Mouse (Mus musculus): ENCODE data around the gene Medag. TPM values are rescaled to one million over a fixed set of nuclear protein-coding genes. Genes with fewer than 3 reads are reported as not detected.

The Medag gene
- total RNA-seq (2023), result not detected

GRCm38 (mm10) chr5:149411509-149412193 lies at the start of gene Medag:
TSS of gene Medag (plus strand) at chr5:149411749.

GRCm38 (mm10) chr5:149439531-149440179 lies 28.1 kb downstream of the Medag start, which contains the start of gene Tex26:
TSS of gene Tex26 (plus strand) at chr5:149439660.

Other genes starting within 250 kb of the Medag start
- gene Uspl1, start 227.4 kb upstream of the Medag start, total RNA-seq (2023), result 10 to 100 TPM; 20.0 to 23.4 TPM
- 100 to 1,000 TPM; 248 to 297 TPM for gene Hmgb1, start 227.3 kb upstream of the Medag start, total RNA-seq (2023)
- gene Alox5ap, start 147.0 kb upstream of the Medag start, total RNA-seq (2023), result 1,000 to 10,000 TPM; 1,426 to 1,506 TPM
- not detected for gene Tex26, start 27.9 kb downstream of the Medag start, total RNA-seq (2023)
- not detected for gene Wdr95, start 116.9 kb downstream of the Medag start, total RNA-seq (2023)
- 10 to 100 TPM; 22.6 to 29.6 TPM for gene Hsph1, start 224.6 kb downstream of the Medag start, total RNA-seq (2023)

Measured in neutrophil, adult 59 days (primary cell).